Mouse (Mus musculus): ENCODE measurements around the gene Pdzd7. TPM values are rescaled to one million over a fixed set of nuclear protein-coding genes. Genes with fewer than 3 reads are reported as not detected.

The Pdzd7 gene
- total RNA-seq, 2 experiments from 2014 or later: 4.3 to 5.6 TPM

DNA sequence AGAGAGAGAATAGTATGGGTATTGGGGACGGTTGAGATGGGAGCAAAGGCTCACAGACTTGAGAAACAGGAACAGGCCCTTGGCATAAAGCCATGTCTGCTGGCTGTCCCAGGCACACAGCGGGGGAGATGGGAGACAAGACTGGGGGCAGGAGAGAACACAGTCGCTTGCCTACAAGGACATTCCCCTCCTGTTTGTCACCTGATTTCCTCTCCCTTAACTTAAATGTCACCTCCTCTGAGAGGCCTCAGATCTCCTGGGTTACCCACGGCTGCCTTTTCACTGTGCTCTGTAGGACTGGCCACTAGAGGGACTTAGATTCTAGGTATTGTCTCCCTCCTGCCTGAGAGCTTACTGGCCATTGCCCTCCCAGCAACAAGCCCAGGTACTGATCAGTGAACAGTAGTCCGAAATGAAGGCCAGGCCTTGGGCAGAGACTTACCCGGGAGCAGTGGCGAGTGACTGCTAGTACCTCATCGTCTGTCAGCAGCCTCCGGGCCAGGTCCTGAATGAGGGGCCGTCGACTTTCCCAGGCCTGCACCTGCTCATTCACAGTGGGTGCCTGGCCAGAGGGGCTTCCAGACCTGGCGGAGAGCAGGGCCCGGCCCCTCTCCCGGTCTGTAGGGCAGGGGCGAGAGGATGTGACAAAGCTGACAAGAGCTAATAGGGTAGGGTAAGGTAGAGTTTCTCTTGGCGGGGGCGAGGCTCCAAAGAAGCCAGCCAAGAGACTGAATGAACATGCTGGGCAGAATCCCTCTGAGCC lies 12.8 kb downstream of the Pdzd7 start:
- DNase-seq (ENCODE audit: low spot score in 2 of 2): no peak

DNA sequence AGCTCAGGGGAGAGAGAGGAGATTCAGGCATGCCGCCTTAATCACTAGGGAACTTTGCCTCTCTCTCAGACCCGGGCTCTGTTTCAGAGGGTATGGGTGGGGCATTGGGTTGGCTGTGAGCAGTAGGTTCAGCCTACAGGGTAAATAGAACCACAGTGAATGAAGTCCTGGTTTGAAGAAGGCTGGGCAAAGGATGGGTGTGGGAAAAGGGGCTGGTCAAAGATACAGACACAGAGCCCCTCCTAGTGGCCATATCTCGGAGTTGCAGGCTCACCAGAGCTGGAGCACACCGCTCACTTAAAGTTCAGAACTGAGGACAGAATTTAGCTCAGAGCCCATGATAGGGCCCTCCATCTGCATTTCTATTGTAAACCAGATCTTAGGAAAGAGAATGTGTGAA lies 13.7 kb downstream of the Pdzd7 start:
- peak; percentile 70 to 76 for DNase-seq (ENCODE audit: low spot score in 2 of 2)

GRCm38 (mm10) chr19:45030746-45031693 lies 14.5 kb downstream of the Pdzd7 start:
- peak; percentile 82 to 86 for DNase-seq (ENCODE audit: low spot score in 2 of 2)

- peak in 1 of 2 experiments; percentile 73 for DNase-seq (ENCODE audit: low spot score in 2 of 2)
Observed at GRCm38 (mm10) chr19:45030111-45030510, 15.4 kb downstream of the Pdzd7 start.

GRCm38 (mm10) chr19:45029571-45029970 lies 15.9 kb downstream of the Pdzd7 start:
- no peak for DNase-seq (ENCODE audit: low spot score in 2 of 2)

DNA sequence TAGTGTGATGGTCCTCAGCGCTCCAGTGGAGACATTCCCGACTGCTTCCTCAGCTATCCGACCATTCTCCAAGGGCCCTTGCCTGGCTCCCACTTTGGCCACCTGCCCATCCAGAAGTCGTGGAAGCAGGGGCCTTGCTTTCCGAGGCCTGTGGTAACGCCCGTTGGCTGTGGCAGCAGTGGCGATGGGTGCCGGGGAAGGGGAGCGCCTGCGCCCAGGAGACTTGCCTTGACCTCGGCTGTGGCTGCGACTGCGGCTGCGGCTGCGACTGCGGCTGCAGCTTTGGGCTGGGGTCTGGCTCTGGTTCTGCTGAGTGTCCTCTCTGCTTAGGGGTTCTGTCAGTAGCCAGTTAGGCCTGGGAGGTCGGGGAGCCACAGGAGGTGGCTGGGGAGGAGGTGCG lies 16.8 kb downstream of the Pdzd7 start:
- no peak for DNase-seq (ENCODE audit: low spot score in 2 of 2)

- DNase-seq (ENCODE audit: low spot score in 2 of 2): no peak
Observed at GRCm38 (mm10) chr19:45027848-45028247, 17.7 kb downstream of the Pdzd7 start.

DNA sequence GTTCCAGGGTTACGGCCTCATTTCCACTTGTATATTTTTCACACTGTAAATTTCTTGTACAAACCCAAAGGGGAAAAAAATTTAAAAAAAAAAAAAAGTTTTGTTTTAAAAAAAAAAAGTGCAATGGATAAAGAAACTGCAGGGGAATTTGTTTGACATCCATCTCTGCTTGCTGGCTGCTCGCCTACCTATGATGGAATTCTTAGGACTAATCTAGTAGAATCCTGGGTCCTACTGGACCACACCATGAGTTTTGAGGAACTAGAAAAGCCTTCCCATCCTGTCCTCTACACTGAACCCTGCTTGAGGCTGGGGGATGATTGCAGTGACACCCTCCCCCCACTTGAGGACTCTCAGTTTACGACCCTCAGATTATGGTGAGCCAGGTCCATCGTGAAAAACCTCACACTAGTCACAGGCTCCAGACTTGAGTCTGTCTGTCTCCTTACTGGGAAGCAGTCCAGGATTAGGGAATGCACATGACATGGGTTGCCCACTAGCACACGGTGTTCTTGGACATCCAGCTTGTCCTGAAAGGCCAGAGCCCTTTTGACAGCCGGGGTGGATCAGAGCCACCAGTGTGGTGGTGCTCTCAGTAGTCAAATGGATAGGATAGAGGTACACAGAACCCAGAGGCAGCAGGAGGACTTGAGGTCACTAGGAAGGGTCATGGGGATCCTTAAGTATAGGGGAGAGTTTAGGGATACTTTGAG lies 18.4 kb downstream of the Pdzd7 start:
- no peak for DNase-seq (ENCODE audit: low spot score in 2 of 2)

- DNase-seq (ENCODE audit: low spot score in 2 of 2): no peak
Observed at GRCm38 (mm10) chr19:45025937-45026568, 19.5 kb downstream of the Pdzd7 start.

- DNase-seq (ENCODE audit: low spot score in 2 of 2): no peak
Observed at GRCm38 (mm10) chr19:45024775-45025174, 20.7 kb downstream of the Pdzd7 start.

DNA sequence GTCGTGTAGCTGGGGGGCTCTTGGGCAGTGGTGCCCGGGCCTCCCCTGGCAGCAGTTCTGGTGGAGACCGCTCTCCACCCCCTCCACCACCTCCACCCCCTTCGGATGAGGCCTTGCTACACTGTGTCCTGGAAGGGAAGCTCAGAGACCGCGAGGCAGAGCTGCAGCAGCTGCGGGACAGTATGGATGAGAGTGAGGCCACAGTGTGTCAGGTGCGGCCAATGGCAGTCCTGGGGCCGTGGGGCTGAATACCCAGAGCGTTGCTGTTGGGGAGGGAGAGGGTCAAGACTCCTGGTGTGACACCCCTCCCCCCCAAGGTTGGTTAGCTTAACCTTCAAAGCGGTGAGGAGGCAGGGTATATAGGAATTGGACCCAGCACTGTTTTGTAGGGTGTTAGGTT lies 21.5 kb downstream of the Pdzd7 start:
- no peak for DNase-seq (ENCODE audit: low spot score in 2 of 2)

DNA sequence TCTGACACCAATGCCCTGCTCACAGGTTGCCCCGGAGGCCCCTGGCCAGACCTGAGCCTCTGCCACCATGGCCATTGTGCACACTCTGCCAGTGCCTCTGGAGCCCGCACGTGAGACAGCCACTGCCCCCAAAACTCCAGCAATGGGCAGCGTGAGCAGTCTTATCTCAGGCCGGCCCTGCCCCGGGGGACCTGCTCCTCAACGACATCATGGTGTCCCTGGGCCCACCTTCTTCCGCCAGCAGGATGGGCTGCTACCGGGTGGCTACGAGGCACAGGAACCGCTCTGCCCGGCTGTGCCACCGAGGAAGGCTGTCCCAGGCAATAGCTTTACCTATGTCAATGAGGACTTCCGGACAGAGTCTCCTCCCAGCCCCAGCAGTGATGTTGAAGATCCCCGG lies 24.2 kb downstream of the Pdzd7 start:
- no peak for DNase-seq (ENCODE audit: low spot score in 2 of 2)

DNA sequence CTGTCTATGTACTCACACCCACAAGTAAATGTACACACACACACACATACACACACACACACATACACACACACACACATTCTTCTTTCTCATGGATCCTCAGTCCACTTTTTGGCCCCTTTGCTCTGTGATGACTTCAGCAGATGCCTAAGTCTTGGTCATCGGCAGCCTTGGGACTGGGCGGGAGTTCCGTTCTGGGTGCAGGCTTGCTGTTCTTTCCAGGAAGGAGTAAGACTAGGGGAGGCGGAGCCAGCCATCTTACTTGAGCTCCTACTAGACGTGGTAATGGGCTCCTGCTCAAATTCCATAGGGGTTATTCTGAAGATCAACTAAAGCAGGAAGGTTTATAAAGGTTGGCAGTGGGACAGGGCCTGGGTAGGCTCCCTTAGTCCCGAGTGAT lies 25.2 kb downstream of the Pdzd7 start:
- DNase-seq (ENCODE audit: low spot score in 2 of 2): no peak

DNA sequence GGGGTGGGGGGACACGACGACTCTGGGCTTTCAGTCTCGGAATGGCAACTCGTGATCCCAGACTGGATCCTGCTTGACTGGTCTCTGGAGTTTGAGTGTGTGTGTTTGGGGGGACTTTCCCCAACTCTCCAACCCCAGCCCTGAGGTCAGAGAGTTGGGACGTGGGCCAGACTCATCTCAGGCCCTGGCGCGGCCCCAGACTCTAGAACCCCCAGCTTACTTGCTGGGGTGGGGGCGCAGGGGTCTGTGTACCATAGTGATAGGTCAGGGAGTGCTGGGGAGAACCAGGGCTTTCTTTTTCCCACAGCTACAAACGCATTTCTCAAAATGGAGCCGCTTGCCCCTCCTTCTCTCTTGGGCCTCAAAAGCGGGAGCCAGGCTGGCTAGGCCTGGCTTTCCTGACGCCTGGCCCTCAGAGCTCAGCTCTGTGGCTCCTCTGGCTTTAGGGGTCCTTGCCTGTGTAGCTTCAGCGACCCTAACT lies 27.1 kb downstream of the Pdzd7 start:
- no peak for DNase-seq (ENCODE audit: low spot score in 2 of 2)

DNA sequence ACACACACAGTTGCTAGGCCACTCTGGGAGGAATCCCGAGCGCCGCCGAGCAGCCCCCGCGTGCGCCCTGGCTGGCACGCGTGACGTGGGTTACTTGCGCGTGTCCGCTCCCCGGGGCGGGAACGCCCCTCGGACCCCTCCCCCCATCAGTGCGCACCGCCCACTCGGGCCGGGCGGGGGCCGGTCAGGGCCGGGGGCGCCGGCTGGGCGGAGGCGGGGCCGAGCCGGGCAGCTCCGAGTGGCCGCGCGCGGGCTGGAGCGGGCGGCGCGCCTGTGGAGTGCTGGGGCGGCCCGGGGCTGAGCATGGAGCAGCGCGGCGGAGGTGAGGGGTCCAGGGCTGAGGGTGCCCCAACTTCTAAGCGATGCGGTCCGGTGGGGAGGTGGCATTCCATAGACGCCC lies 27.6 kb downstream of the Pdzd7 start:
- DNase-seq (ENCODE audit: low spot score in 2 of 2): peak; percentile 70 to 80

- peak; percentile 65 to 69 for DNase-seq (ENCODE audit: low spot score in 2 of 2)
Observed at GRCm38 (mm10) chr19:45017216-45017771, 28.2 kb downstream of the Pdzd7 start.

DNA sequence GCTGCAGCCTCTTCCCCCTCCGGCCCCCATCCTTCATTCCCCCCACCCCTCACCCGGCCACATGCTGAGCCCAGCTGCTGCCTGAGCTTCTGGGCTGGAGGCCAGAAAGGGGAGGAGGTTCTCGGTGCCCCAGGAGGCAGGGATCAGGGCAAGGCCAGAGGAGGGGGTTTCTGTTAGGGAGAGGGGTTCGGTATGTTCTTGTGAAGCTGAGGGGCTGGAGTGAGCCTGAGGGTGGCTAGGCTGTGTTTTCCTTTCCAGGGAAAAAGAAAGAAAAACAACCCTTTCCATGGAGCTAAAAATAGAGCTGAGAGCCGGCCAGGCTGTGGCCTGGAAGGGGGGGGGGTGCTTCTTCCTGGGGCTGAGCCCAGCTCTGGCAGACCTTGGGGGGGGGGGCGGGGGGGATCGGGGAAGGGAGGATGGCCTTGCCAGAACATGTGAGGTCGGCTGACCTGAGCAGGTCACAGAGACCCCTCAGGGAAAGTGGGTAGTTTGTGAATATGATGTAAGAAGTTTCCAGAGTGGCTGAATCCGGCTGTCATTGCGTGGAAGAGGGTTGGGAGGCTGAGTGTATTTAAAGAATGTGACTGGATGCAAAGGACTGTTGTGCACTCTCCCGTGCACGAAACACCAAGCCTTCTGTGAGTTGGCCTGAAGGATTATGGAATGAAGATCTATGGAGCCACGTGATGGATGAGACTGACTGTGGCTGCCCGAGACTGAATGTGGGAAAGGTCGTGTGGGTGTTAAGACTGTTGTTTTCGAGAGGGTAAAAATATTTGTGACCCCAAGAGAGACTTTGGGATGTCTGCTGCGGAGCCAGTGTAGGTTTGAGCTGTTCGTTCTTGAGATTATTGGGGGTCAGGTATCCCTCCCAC lies 28.9 kb downstream of the Pdzd7 start:
- peak; percentile 62 to 69 for DNase-seq (ENCODE audit: low spot score in 2 of 2)

GRCm38 (mm10) chr19:45015518-45016281 lies 29.8 kb downstream of the Pdzd7 start:
- peak; percentile 33 to 53 for DNase-seq (ENCODE audit: low spot score in 2 of 2)

DNA sequence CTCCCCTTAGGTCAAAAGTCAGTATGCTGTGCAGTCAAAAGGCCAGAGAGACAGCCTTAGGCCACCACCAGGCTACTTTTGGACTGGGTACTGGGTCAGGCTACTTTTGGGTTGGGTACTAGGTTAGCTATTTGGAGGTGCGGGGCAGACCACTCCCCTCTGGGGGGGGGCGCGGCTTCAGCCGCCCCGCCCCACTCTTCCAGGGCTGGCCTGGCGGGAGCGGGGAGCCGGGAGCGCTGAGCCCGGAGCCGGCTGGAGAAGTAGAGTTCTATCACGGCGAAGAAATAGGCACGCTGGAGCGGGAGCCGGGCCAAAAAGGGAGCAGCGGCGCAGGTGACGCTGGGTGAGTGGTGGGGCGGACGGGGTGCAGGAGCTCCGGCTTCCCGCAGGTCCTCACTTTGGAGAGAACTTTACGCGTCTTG lies 30.5 kb downstream of the Pdzd7 start:
- DNase-seq (ENCODE audit: low spot score in 2 of 2): peak in 1 of 2 experiments; percentile 36
